Mouse (Mus musculus) lung, postnatal 10 days (tissue): Measurements from ENCODE around the gene Pde4d.

Experiments
- DNase-seq: peaks from one replicate; pipeline ENCODE4 v3.0.0; 2021

The Pde4d gene

GRCm38 (mm10) chr13:109732655-109733376 is 1283.1 kb downstream of the Pde4d start:
- DNase-seq: no peak

- peak; percentile 10 for DNase-seq
Measured at GRCm38 (mm10) chr13:109736290-109737078, 1286.7 kb downstream of the Pde4d start.

- DNase-seq: no peak
Measured at GRCm38 (mm10) chr13:109746492-109746891, 1296.7 kb downstream of the Pde4d start.

- DNase-seq: no peak
Measured at GRCm38 (mm10) chr13:109752236-109752863, 1302.6 kb downstream of the Pde4d start.

- no peak for DNase-seq
Measured at GRCm38 (mm10) chr13:109756854-109757253, 1307.1 kb downstream of the Pde4d start.

- peak; percentile 32 for DNase-seq
Measured at GRCm38 (mm10) chr13:109759201-109759600, 1309.5 kb downstream of the Pde4d start.

GRCm38 (mm10) chr13:109761081-109761480 is 1311.3 kb downstream of the Pde4d start:
- no peak for DNase-seq

GRCm38 (mm10) chr13:109774791-109775190 is 1325.0 kb downstream of the Pde4d start:
- no peak for DNase-seq

- DNase-seq: no peak
Measured at GRCm38 (mm10) chr13:109775197-109775596, 1325.4 kb downstream of the Pde4d start.

- DNase-seq: peak; percentile 94
Measured at GRCm38 (mm10) chr13:109776116-109776515, 1326.4 kb downstream of the Pde4d start.

- DNase-seq: no peak
Measured at GRCm38 (mm10) chr13:109776995-109777394, 1327.2 kb downstream of the Pde4d start.

- no peak for DNase-seq
Measured at GRCm38 (mm10) chr13:109777441-109777840, 1327.7 kb downstream of the Pde4d start.

GRCm38 (mm10) chr13:109778297-109778835 is 1328.6 kb downstream of the Pde4d start:
- DNase-seq: no peak

GRCm38 (mm10) chr13:109781466-109781865 is 1331.7 kb downstream of the Pde4d start:
- no peak for DNase-seq

- no peak for DNase-seq
Measured at GRCm38 (mm10) chr13:109788604-109789003, 1338.9 kb downstream of the Pde4d start.

GRCm38 (mm10) chr13:109789151-109789550 is 1339.4 kb downstream of the Pde4d start:
- DNase-seq: peak; percentile 21

GRCm38 (mm10) chr13:109790045-109790715 is 1340.4 kb downstream of the Pde4d start:
- peak; percentile 6 for DNase-seq

- peak; percentile 9 for DNase-seq
Measured at GRCm38 (mm10) chr13:109793918-109794317, 1344.2 kb downstream of the Pde4d start.

- no peak for DNase-seq
Measured at GRCm38 (mm10) chr13:109798651-109799050, 1348.9 kb downstream of the Pde4d start.

- peak; percentile 19 for DNase-seq
Measured at GRCm38 (mm10) chr13:109802201-109802600, 1352.5 kb downstream of the Pde4d start.

- DNase-seq: no peak
Measured at GRCm38 (mm10) chr13:109806193-109806966, 1356.6 kb downstream of the Pde4d start.

GRCm38 (mm10) chr13:109807036-109807435 is 1357.3 kb downstream of the Pde4d start:
- no peak for DNase-seq
